Mouse (Mus musculus) spleen, postnatal 10 days (tissue): ENCODE results near the gene Ubtd1.

Source experiments
- DNase-seq, 2 experiments: peaks; one replicate each; pipeline ENCODE4 v3.0.0; 2021 to 2022; ENCODE audit warnings: low spot score in 2 of 2

Ubtd1 gene

GRCm38 (mm10) chr19:41993484-41993883 is 11.9 kb downstream of the Ubtd1 start:
- peak in 1 of 2 experiments; percentile 32 for DNase-seq

DNA sequence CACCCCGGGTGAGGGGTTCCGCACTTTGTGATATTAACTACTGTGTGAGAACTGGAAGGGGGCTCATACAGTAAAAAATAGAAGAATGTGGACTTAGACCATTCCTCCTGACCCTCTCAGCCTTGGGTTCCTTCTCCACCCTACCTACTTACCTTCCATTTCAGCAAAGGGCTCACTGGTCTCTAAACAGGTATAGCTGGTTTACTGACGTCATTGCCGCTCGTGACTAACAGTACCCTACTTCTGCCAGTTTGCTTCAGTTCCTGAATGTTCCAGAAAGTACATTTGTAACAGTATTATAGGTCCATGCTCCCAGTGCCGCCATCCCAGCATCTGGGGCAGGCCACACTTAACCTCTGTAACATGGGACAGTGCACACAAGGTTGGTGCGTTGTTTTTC is 12.5 kb downstream of the Ubtd1 start:
- DNase-seq = no peak

GRCm38 (mm10) chr19:41995483-41995882 is 13.9 kb downstream of the Ubtd1 start:
- no peak for DNase-seq

DNA sequence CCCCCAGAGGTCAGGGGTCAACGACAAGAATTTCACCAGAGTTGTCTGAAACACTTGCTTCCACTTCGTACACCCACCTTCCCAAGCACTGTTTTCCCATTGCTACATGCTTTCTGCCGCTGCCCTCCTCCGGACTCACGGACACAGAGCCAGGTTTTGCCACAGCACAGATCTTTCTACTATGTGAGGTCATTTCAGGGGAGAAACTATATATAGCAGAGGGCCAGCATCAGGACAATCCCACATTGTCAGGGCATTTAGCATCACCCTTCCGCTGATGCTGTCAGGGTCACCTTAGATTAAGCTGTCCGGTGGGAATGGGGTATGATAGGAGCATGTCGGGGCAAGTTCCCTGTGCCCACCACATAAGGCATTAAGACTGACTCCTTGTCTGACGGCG is 15.5 kb downstream of the Ubtd1 start:
- no peak for DNase-seq

DNA sequence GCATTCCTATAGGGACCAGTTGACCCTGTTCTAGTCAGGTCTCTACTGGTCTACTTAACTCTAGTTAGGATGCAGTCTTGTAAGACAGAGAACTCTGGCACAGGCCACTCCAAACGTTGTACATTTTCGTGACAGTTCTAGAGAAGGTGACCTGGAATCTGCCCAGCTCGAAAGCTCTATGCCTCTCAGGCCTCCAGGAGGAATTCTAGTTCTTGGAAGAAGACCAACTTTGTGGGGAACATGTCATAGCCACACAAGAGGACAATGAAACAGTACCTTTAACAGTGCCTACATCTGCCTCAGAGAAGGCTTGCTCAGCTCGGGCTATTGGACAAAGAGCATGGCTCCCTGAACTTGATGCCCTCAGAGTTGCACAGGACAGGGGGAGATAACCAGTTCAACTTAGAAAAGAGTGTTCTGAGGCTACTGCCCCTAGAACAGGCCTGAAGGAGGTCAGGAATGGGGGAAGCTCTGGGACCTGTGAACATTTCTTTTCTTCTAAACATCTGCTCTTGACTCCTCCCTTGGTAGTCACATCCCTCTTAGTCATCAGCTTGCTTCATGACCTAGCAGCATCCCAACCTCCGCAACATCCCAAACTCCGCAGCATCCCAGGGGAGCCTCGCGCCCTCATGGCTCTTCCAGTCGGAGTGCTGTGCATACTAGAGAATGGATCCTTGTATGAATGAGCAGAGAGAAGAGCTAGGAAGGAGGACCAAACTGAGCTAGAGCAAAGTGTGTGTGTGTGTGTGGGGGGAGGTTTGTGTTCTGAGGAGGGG is 17.4 kb downstream of the Ubtd1 start:
- DNase-seq = no peak

- no peak for DNase-seq
Observed at GRCm38 (mm10) chr19:41999688-42000283, 18.2 kb downstream of the Ubtd1 start.

GRCm38 (mm10) chr19:42000446-42000958 is 18.9 kb downstream of the Ubtd1 start:
- DNase-seq = no peak

GRCm38 (mm10) chr19:42001253-42001980 is 19.9 kb downstream of the Ubtd1 start:
- DNase-seq = no peak

GRCm38 (mm10) chr19:42004258-42004657 is 22.7 kb downstream of the Ubtd1 start:
- DNase-seq = no peak

DNA sequence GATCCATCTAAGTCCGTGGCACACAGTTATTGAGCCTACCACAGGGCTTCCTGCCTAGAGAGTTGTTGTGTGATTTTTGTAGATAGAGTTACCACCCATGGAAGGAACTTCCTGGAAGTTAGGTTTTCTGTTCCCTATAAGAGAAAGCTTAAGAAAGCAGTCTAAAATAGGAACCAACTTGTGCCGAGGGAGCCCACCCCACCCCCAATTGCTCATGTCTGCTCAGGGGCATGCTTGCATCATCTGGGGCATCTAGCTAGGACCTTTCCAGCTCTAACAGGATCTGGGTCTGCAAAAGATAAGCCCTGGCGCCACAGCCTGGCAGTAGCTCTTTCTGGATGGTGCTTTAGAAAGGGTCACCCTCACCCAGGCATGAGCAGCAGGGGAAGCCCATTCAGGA is 24.1 kb downstream of the Ubtd1 start:
- peak in 1 of 2 experiments; percentile 28 for DNase-seq

DNA sequence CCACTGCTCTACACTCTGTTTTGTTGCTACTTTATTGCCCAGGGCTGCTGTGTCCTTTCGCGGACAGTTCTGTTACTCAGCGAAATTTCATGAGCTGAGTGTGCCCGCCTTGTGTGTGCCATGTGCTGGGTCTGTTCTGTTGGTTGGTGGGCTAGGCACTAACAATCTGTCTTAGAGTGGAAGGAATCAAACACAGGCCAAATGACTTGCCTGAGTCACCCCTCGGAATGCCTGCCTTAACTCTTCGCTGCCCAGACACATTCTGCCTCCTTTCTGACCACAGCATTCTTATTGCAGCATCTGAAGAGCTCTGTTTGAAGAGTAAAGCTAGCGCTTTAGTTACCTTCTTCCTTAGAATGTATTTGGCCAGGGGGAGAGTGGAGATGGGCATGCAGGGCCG is 25.0 kb downstream of the Ubtd1 start:
- DNase-seq = no peak

GRCm38 (mm10) chr19:42008586-42008985 is 27.0 kb downstream of the Ubtd1 start:
- DNase-seq = no peak

GRCm38 (mm10) chr19:42009067-42009466 is 27.5 kb downstream of the Ubtd1 start:
- DNase-seq = no peak

- no peak for DNase-seq
Observed at GRCm38 (mm10) chr19:42010436-42010835, 28.9 kb downstream of the Ubtd1 start.

DNA sequence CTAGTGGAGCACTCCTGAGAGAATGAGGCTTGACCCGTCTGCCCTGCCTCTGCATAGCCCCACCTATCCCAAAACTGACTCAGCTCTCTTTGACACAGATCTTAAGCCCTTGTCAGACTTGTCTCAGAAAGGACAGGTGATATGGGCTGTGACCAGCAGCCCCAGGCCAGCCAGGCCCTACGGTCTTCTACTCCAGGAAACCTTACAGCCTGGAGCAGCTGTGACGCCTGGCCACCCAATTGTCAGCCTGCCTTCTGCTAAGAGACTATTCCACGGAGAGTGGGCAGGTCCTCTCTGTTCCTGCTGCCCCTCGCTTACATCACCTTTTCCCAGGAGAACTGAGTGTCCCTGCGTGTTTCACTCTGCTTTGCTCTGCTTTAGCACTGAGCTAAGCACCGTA is 29.6 kb downstream of the Ubtd1 start:
- no peak for DNase-seq

DNA sequence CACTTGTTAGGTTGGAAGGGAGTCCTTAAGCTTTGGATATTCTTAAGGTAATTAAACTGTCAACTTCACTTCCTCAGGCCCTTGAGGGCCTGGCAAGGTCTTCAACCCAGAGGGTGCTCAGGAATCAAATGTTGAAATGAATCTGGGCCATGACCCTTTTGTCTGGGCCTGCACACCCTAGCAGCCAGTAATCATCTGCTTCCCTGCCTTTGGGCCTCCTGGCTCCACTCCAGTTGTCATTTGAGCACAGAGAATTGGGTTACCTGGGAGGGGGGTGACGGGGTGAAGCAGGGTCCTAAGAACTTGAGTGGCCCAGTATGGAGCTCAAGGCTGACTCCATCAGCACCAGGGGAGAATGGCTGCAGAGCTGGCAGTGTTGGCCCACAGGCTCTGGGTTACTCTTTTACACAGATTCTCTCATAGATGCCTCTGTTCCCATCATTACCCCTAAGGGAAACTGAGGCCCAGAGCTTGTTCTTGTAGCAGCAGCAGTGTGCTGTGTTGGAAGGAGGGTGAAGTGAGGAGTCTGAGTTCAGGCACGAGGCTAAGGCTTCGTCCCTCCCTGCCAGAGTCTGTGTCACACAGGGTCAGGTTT is 32.8 kb downstream of the Ubtd1 start:
- DNase-seq = no peak

GRCm38 (mm10) chr19:42015001-42015400 is 33.4 kb downstream of the Ubtd1 start:
- no peak for DNase-seq

DNA sequence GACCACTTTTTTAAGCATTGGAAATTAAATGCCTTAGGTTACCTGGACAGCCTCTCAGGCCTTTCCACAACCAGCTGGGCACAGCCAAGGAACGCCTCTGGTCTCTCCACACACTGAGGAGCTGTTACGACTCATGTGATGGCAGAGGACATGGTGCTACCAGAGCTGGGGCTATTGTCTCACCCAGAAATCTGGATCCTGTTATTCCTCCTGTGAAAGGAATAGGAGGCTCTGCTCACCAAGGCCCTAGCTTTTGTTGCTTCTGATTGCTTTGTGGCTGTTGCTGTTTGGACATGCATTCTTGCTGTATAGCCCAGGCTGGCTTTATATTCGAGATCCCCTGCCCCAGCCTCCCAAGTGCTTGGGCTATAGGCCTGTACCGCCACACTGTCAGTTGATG is 34.7 kb downstream of the Ubtd1 start:
- DNase-seq = no peak

- no peak for DNase-seq
Observed at GRCm38 (mm10) chr19:42016840-42017239, 35.3 kb downstream of the Ubtd1 start.

- no peak for DNase-seq
Observed at GRCm38 (mm10) chr19:42017399-42018247, 36.1 kb downstream of the Ubtd1 start.

DNA sequence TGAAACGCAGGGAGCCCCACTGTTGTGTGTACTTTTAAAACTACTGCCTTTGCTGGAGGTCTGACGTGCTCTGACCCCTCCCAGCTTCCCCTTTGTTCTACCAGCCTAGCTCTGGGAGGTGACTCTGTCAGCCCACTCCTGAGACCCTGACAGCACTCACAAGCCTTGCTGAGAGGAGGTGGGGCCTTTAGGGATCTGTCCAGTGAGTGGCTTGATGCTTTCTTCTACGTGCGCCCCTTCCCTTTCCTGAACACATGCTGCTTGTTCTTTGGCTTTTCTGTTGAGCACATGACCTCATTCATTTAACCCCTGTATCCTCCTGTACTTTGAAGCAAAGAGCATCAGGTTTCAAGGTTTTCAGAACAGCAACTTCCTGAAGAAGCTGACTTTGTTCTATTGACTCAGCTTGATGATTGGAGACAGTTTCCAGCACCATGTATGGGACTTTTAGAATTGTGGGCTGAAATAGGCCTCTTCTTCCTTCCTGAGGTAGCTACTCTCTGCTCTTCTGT is 37.5 kb downstream of the Ubtd1 start:
- no peak for DNase-seq
